Mouse (Mus musculus): ENCODE measurements around the gene Gcnt4. TPM values are rescaled to one million over a fixed set of nuclear protein-coding genes. Genes with fewer than 3 reads are reported as not detected.

Gcnt4 gene
- total RNA-seq, 2 experiments from 2014 or later, result 0.29 to 0.36 TPM

DNA sequence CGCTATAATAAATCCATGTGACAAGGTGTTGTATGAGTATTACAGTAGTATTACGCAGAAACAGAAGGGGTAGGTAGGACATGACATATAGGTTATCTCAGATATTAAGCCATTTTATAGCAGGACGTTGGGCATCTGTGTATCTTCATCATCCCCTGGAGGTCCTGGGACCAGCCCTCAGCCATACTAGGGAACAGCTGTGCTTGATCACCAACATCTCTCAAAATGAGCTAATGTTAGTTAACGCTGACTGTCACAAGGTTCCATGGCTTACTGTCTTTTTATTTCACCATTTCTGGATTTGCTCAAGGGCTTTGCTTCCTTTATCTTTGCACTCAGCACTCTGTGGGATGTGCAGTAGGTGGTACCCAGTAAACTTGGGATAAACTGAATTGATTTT is 21.3 kb downstream of the Gcnt4 start:
- no peak for DNase-seq (ENCODE audit: low spot score in 2 of 2)

DNA sequence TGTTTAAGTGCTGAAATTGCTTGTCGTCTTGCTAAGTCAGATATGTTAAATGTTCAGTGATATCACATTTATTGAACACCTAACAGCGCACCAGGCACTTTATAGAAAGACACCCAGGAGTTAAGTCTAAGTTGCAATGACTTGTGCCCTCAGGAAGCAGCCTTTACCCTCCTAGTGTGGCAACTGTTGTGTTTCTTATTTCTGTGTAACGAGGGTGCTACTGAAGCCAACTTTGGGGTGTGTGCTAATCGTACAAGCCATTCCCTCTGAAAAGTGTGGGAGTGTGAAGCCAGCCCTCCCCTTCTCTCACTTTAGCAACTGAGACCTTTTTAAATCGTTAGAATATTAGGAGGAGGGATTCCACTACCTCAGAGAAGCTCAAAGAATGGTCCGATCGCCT is 23.2 kb downstream of the Gcnt4 start:
- DNase-seq (ENCODE audit: low spot score in 2 of 2), result no peak

DNA sequence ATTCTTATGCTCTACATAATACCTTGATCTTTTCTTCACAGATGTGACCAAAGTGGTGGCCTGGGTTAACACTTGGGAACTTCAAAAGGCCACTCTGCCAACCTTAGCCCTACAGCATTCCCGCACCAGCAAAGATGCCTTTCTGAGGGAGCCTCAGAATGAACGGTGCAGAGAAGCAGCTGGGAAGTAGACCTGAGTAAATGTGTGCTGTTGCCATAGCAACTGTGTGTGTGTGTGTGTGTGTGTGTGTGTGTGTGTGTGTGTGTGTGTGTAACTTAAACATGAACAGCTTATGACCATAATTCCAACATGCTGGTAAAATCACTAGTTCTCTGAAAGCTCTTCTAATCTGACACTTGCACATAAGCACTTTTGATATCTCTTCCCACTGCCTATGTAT is 27.4 kb downstream of the Gcnt4 start:
- DNase-seq (ENCODE audit: low spot score in 2 of 2), result no peak

DNA sequence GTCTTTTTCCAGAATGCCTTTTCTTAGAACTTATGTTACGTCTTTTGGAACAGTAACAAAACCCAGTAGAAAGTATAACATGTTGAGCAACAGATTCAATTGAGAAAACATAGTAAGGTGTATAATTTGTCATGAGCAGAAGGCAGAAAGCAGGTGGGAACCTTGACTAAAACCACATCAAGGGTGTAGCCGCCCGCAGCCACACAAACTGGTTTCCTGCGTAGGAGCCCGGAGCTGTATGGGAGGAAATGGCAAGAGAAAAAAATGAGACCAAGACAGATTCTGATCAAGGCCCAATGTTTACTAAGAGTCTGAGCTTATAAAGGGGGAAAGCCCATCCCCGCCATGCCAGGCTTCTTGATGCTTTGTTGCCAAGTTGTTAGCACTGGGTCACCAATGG is 32.0 kb downstream of the Gcnt4 start:
- no peak for DNase-seq (ENCODE audit: low spot score in 2 of 2)

DNA sequence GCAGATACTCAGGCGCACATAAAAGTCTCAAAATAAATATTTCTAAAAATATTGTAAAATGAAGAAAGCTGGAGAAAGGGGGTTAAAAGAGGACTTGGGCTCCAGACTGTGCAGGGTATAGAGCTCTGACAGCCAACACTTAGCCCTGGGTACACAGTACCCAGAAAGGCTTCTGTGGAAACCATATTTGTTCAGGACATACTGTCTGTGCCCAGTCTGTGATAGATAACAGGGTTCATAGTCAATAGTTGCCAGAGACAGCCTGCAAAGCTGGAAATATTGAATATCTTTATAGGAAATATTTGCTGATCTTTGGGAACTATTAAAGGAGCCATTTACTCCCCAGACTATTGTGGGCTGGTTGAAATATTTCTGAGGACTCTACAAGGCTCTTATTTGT is 35.5 kb downstream of the Gcnt4 start:
- DNase-seq (ENCODE audit: low spot score in 2 of 2), result no peak

DNA sequence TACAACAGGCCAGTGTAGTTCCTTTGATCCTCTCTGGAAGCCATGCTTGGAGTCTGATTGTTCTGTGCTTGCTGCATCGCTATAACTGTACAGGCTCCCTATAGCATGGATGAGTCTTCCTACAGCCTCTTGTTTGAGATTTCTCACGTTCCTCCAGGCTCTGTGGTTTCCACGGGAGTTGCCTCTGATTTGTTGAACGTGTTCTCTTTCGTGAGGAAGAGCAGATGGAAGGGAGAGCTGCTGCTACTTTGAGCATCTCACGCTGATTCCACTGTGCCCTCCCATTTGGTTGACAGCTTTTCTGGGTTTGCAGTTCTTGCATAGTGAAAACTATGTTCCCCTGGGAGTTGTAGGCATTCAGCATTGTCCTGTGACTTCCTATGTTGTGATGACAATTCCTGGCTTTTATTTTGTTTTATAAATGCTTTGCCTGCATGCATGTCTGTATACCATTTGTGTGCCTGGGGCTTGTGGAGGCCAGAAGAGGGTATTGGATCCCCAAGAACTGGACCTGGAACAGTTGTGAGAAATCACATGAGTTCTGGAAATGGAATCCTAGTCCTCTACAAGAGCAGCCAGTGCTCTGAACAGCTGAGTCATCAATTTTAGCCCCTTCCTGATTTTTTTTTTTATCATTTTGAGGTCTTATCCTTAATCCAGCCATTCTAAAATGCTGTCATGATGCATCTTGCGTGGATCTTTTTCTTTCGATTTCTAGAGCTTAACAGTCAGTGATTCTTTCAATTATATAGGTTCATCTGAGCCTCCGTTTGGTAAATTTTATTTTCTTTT is 37.1 kb downstream of the Gcnt4 start:
- no peak for DNase-seq (ENCODE audit: low spot score in 2 of 2)

DNA sequence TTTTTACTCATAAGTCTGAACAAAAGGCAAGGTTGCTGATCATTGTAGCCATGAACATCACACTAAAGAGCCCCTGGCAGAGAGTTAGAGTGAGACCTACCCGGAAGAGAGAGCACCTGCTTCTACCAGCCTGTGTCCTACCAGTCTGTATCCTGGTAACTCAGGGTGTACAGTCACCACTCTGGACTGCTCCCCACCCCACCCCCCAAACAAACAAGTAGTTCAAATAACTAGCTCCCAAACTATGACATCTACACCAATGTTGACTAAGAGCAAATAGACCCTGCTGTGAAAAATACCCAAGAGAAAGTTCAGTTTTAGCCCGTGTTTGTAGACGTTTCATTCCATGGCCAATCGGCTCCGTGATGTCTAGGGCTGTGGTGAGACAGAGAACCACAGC is 38.3 kb downstream of the Gcnt4 start:
- DNase-seq (ENCODE audit: low spot score in 2 of 2), result no peak

DNA sequence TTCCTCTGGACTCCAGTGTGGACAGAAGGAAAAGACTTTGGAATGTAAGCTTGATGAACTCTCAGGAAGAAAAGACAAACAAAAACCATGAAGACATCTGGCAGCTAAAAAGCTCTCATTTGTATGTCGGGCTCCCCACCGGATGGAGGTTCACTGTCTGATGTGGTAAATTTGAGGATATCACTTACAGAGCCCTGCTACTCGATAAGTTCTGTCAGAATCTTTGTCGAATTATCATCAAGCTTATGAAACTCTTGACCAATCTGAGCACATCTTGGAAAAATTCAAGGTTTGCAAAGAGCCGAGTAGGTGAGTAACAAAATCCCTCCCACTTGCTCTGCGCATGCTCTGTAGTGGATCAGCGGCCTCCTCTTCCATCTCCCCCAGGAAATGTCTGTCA is 40.5 kb downstream of the Gcnt4 start:
- DNase-seq (ENCODE audit: low spot score in 2 of 2), result no peak

DNA sequence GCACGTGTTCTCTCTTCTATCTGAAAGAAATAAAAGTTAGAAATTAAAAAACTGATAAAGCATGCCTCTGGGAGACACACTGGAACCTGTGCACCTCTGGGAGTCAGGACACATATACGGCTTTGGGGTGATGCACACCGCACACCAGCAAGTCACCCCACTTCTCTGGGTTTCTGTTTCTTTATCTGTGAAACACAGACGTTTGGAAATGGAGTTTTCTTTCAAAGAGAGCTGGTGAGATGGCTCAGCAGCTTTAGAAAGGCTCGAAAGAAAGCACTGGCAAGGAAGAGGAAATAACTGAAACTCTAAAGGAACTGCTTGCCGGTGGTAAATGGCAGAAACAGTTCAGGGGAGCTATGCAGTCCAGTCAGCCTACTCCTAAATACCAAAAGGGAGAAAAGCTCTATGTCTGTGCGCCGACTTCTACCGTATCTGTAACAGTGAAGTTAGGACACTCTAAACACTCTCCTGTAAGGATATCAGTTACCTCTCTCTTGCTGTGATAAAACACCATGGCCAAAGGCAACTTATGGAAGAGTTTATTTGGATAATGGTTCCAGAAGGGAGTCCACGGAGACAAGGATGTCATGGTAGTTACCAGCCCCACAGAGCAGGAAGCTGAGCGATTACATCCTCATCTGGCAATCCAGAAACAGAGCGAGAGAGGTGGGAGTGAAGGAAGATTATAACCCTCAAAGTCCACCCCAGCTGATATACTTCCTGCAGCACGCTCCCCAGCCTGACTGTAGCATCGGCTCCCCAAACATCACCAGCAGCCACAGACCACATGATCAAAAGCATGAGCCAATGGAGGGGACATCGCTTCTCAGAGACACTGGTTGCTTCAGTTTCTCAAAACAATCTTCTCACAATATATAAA is 42.0 kb downstream of the Gcnt4 start:
- DNase-seq (ENCODE audit: low spot score in 2 of 2), result no peak

DNA sequence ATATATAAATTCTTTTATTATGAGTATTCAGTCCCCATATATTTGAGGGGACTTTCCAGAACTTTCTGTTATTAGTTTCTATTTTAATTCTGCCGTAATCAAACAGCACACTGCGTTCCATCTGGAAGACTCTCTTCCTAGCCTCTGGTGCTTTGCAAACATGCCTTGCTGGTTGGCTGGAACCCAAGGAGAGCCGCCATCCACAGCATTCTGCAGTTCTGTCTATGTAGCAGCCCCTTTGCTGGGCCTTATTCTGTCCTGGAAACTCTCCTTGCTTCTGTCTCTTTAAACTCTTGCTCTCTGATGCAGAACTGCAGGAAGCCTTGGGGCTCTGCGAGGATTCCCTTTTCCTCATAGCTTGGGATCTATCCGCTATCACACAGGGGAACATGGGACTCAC is 42.6 kb downstream of the Gcnt4 start:
- no peak for DNase-seq (ENCODE audit: low spot score in 2 of 2)

DNA sequence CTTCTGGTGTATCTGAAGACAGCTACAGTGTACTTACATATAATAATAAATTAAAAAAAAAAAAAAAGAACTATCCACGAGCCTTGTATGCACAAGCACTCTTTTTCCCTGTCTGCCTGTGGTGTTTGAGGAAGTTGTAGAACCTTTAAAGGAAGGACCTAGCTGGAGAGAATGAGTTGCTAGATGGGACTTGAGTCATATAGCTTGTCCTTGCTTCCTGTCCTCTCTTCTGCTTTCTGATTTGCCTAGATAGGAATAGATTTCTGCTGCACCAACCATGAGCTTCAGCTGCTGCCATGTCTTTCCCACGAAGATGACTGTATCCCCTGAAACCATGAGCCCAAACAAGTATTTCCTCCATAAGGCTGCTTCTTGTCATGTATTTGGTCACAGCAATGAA is 43.3 kb downstream of the Gcnt4 start:
- DNase-seq (ENCODE audit: low spot score in 2 of 2), result no peak

DNA sequence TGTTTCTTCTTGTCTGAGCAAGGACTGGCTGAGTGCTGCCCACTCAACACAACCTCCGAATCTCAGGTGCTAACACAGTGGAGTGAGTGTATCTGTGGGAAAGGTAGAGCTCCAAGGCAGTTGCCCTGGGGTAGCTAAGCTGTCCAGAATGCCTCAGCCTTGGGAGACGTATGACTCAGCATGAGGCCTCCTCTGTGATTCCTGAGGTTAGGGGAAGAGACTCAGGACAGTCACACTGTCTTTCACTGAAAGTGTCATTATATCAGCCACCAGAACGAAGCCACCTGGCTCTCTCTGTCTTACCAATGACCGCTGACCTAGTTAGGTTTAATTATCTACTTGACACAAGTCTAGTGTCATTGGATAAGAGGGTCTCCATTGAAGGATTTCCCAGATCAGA is 46.6 kb downstream of the Gcnt4 start:
- no peak for DNase-seq (ENCODE audit: low spot score in 2 of 2)

DNA sequence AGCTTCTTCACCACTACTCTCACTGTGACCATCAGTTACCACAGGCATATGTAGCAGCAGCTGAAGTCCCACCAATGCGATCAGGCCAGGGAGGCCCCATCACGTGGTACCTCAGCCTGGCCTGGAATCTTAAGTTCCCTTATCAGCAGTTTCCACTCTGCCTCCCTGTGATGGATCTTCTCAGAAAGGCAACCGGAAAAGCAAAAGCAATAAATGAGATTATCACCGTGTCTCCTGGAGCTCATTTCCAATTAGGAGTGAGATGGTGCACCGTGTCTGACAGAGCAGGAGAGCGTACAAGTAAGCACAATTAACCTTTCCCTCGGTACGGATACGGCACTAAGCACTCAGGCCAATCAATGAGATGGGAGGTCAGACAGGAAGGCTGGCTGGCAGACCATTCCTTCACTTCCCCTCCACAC is 47.4 kb downstream of the Gcnt4 start:
- DNase-seq (ENCODE audit: low spot score in 2 of 2), result no peak

DNA sequence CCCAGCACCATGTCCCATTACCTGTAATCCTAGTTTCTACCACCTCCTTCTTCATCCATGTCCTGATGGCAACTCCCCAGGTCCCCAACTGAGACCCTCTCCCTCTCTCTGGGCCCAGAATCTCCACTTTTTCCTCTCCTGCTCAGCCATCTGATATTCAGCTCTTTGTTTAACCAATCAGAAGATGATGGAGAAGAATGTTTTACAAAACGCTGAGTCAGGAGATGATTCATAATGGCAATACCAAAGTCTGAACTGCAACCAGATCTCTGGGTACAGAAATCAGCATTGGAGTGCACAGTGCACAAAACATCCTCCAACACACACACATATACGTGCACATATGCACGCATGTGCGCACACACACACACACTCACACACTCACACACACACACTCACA is 48.8 kb downstream of the Gcnt4 start:
- DNase-seq (ENCODE audit: low spot score in 2 of 2), result no peak

DNA sequence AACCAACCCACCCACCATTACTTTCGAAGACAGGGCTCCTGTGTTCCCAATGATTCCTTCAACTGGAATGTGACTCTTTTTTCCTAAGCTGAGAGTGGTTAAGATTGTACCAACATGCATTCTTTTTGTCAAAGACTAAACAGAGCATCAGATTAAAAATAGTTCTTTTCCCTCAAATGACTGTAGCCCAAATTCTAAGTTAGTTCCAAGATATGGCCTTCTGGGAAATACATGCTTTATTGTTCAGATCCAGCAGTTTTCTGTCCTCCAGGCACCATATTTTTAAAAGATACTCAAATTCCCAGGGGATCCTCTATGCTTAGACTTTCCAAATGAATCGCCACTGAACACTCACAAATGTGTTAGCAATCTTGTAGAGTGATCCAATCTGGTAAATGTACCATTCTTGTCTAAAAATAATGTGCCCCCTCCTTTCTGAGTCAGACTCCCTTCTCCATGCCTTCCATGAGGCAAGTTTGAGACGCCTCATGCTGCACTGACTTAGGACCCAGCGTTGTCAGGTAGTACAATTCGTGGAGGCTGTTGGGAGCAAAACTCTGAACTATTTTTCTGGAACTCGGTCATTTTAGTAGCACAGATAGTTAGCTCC is 52.6 kb downstream of the Gcnt4 start:
- no peak for DNase-seq (ENCODE audit: low spot score in 2 of 2)

DNA sequence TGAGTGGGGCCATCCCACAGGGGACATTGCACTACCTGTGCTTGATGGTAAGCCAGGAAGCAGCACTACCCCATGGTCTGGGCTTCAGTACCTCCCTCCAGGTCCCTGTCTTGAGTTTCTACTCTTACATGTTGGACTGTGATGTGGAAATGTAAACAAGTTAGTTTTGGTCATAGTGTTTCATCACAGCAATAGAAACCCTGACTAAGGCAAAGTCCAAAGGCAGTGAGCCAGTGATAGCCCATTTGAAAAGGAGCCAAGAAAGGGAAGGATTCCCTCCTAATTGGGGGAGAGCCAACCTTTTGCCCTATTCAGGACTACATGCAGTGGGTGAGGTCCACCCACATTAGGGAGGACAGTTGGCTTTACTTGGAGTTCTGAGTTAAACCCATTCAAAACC is 56.1 kb downstream of the Gcnt4 start:
- no peak for DNase-seq (ENCODE audit: low spot score in 2 of 2)

DNA sequence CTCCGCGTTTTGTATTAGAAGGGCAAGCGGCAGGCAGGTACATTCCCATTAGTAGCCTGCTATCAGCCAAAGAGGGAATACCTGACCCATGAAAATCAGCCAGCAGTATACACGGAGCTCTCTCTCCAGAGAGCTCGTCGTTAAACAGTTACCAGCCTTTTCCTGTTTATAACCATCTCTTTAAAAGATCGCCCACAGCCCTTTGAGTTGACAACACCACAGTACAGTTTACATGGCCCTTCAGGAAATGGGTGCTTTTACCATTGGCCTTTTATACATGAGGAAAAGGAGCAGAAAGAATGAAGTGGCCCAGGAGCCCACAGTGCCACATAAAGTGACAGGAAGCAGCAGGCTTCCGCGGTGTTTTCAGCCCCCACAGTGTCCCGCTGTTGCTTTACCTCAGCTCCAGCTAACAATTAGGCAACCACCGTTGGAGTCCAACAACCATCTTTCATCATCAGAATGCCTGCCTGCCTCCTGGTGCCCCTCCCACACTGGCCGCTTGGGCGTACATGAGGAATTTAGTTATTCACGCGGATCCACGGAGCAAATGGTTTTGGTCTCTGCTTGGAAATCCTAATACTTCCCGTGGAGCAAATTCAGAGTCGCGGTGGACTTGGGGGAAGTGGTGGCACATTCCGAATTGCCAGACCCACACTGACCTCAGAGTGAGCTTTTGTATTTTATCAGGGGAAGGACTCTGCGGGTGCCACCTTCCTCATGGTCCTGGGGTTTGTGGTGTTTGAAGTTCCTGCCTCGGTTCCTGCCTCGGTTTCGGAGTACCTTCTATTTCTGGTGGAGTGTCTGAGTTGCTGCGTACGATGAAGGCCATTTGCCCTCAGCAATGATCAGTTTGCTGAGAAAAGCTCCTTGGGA is 59.0 kb downstream of the Gcnt4 start:
- DNase-seq (ENCODE audit: low spot score in 2 of 2), result no peak

DNA sequence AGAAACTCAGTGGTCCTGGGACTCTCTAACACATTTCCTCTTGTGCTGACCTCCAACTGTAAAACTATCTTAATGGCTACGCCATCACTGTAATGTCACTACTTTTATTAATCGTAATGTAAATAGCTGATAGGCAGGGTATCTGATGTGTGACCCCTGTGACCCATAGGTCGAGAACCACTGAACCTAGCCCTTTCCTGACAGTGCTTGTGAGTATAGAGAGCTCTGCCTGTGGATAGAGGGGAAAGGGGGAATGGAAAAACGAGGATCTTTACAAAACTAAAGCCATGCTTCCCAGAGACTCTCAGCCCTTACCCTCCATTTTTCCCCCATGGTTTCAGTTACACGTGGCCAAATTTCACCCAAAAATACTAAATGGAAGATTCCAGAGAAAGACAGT is 60.2 kb downstream of the Gcnt4 start:
- no peak for DNase-seq (ENCODE audit: low spot score in 2 of 2)

DNA sequence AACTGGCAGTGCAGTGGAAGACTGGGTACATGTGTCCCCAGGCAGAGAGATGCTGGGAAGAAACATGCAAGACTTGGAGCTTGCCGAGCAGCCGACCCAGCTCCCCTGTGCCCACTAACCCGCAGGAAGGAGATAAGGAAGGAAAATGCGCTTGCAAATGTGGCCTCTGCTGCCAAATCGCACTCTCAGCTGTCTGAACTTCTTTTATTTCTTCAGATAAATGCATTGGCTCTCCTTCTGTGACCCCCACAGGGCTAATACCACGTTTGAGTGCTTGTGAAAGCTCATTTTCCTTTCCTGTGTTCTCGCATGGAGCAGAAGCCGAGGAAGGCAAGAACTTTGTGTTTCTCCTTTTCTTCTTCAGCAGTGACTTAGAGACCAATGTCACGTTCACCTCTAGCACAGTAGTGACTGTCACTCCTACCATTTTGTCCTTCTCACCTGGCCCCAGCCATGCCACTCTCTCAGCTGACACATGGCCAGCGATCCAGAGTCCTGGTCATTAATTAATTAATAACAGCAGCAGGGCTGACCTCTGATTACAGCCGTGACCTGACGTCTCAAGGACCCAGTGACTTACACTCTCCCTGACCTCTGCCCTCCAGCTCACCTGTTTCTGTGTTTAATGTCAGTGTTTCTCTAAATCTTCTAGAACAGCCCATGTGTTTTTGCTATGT is 61.2 kb downstream of the Gcnt4 start:
- no peak for DNase-seq (ENCODE audit: low spot score in 2 of 2)

DNA sequence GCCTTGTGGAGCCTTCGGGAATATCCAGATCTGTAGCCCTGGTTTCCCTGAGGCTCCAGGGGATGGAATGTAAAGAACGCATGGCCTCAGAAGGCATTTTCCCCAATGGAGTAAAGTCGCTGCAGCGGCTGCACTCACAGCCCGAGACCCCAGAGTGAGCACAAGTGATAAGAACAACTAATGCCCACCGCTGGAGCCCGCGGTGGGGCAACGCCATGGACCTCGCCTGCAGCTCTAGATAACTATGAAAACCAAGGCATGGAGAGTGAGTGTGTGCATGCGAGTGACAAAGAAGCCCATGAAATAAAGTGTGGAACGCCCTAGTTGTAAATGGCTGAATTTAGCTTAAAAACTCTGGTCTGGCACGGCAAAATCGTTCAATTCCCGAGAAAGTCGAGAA is 64.6 kb downstream of the Gcnt4 start:
- no peak for DNase-seq (ENCODE audit: low spot score in 2 of 2)

DNA sequence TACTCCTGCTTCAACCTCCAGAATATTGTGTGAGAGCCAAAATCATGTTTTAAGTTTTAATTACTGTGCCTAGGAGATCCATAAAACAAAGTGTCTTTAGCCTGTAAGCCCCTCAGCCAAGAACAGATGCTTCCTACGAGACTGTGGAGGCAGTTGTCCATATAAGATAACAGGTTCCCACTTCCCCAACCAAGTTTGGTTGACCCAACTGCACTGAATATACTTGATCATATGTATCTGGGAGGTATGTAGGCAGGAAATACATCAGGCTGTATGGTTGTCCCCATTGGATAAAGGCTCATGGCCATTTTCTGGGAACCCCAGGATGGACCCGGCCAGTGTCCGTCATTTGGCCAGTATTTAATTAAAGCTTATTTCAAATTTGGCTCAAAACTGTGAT is 65.6 kb downstream of the Gcnt4 start:
- DNase-seq (ENCODE audit: low spot score in 2 of 2), result no peak
